Mouse (Mus musculus) Patski (cell line): ENCODE results near the gene P2rx3. TPM values are rescaled to one million over a fixed set of nuclear protein-coding genes. Genes with fewer than 3 reads are reported as not detected.
A peak's percentile ranks its signal among the peaks of the same experiment; 100 is the strongest.

Experiments used
- ATAC-seq: fragments of 100-300 bp; one replicate; pipeline ENCODE4 v1.8.0; 2021
- CTCF ChIA-PET: fragments of 350-600 bp; sonication (Branson Sonifier 250); formaldehyde crosslinking; loops from one replicate; lab custom pipeline; 2022; ENCODE audit warnings: inconsistent platforms; lab: Charles Lee
- POLR2A ChIA-PET: fragments of 350-600 bp; sonication (Branson Sonifier 250); formaldehyde crosslinking; loops from one replicate; lab custom pipeline; 2022; ENCODE audit warnings: antibody characterized with exemption, inconsistent platforms; lab: Charles Lee
- DNase-seq: peaks from one replicate; pipeline ENCODE4 v3.0.0-alpha.2; 2011; ENCODE audit warnings: low read depth, low spot score
- H3K27me3 ChIP-seq: fragments of 371-371 bp; one replicate; pipeline ENCODE4 v1.5.1; 2021
- CTCF ChIP-seq: fragments of 100-300 bp; IDR thresholded peaks from one replicate; pipeline ENCODE4 v1.5.1; 2021
- in situ Hi-C: fragments of 300-500 bp; cut with MboI; formaldehyde crosslinking; loops from 3 replicates; pipeline ENCODE4 v1.11.1; 2018; ENCODE audit warnings: low pct_unique_long_range_greater_than_20kb, mixed read lengths
- polyA plus RNA-seq: library from polyadenylated mRNA; unstranded; gene quantifications from one replicate; pipeline ENCODE4 v1.2.3, GENCODE M21; 2021

P2rx3 gene
- polyA plus RNA-seq, 1 experiment from 2014 or later: 0.27 TPM

DNA sequence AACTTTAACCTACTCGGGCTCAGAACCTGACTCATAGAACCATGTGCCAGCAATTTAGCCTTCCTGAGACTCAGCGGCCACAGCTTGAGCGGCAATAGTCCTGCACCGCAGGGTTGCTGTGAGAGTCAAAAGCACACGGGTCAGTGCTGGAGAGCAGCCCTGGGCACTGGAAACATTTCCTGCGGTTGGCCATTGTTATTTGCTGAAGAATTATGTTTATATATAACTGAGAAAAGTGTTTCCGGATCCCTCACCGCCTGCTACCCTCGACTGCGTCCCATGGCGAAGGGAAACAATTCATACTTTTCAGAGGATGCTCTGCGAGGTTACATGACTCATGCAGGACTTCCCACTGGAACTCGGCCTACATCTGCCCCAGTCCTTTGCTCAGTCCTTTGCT lies 35.8 kb downstream of the P2rx3 start:
- H3K27me3 ChIP-seq: no peaks in the 10 kb centered on the region
- ChIA-PET POLR2A (no interaction called here), CTCF (interaction anchor here (1.5 kb wide), 1 partner anchor 45 kb away, joined by 5 read pairs; no protein-coding TSS in a partner anchor)
- in situ Hi-C loops: no loop called here
- DNase-seq: no peak
- ATAC-seq: no peak
- TF ChIP-seq CTCF: no peak

DNA sequence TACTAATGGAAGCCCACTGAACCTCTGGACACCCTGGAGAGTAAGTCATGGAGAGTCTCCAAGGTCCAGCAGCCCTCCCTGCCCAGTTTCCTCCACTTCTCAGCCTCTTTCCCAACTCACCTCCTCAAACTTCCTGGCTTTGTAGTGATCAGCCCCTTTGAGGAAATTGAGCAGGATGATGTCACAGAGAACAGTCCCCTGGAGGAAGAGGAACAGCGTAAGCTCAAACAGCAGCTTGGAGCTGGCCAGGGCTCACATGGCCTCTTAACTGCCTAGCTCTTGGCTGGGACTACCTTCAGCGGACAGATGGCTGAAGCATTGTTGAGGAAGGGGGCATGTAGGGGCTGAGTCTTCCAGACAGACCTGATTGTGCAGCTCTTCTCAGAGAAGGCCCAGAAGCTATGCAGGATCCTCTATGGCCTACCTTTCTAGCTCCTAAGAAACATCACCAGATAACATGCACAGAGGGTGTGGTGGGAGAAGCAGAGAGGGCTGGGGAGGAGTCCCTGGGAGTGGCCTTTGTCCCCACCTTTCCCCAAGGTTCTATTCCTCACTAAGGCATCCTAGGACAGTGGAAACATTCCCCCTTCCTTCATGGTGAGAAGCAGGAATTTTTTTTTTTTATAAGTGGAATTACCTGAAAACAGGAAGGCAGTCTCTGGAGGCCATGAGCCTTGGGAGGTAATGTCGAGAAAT lies 37.6 kb downstream of the P2rx3 start:
- in situ Hi-C loops: no loop called here
- H3K27me3 ChIP-seq: no peaks in the 10 kb centered on the region
- no peak for TF ChIP-seq CTCF
- no peak for ATAC-seq
- no peak for DNase-seq
- CTCF ChIA-PET: no interaction called here
- POLR2A ChIA-PET: interaction anchor here (0.6 kb wide), 1 partner anchor 263 kb away, joined by 4 read pairs; no protein-coding TSS in a partner anchor

DNA sequence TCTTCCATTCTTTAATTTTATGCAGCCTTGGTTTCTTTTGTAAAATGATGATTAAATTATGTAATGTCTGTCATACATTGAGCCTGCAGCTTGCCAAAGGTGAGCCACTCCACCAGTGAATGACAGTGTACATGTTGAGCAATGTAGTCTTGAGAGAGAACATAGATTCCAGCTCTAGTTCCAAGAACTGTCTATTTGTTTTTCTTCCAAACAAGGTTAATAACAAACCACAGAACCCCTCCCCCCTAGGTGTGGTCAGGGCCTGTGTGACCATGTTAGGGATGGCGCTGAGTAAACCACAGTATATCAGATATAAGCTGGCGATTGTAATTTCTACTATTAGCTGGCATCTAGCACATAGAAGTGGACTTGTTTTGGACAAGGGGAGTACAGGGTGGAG lies 40.9 kb downstream of the P2rx3 start:
- TF ChIP-seq CTCF: no peak
- ChIA-PET POLR2A (no interaction called here), CTCF (no interaction called here)
- H3K27me3 ChIP-seq: no peaks in the 10 kb centered on the region
- no peak for DNase-seq
- in situ Hi-C loops: no loop called here
- ATAC-seq: no peak

DNA sequence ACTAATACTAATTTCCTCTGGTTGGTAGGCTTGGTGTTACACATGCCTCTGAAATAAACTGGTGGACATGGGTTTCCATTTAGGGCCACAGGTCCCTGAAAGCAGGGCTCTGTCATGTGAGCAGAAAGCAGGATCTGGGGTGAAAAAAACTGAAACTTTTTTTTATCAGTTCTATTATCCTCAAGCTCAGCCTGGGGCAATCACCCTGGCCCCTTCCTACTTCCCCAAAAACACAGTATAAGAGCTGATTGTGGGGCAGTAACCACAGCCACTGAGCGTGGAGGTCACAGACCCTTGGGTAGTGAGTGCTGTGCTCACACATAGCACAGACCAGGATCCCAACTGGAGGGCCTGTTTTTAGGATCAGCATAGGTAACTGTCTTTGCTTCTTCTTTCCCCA lies 49.3 kb downstream of the P2rx3 start, which contains the start of gene Prg3:
TSS of gene Prg3 (plus strand) at position 286 of the 400 bp plus-strand sequence.
- no peak for DNase-seq
- H3K27me3 ChIP-seq: peaks cover 28% of the 10 kb centered on the region
- POLR2A ChIA-PET: no interaction called here
- ATAC-seq: no peak
- CTCF ChIA-PET: no interaction called here
- in situ Hi-C loops: no loop called here
- TF ChIP-seq CTCF: no peak

DNA sequence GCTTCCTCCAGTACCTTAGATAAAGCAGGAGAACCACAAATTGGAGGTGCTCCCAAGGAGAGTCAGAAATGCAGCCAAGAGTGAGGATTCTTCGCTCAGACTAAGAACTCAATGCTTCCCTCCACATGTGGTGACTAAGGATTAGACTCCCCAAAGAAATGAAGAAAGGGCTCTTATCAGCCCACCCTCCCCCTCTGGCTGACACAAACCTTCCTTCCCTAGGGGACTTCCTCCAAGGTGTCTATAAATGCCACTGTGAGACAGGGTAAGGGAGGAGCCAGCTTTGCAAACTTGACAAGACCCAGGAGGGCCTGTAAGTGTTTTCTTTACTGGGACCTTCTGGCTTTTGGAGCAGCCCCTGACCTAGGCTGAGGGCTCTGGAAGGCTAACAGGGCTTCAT lies 57.1 kb downstream of the P2rx3 start, which contains the start of gene Prg2:
TSS of gene Prg2 (plus strand) at position 274 of the 400 bp plus-strand sequence.
- CTCF ChIA-PET: no interaction called here
- no peak for ATAC-seq
- TF ChIP-seq CTCF: no peak
- POLR2A ChIA-PET: no interaction called here
- in situ Hi-C loops: no loop called here
- H3K27me3 ChIP-seq: peaks cover 11% of the 10 kb centered on the region
- no peak for DNase-seq

DNA sequence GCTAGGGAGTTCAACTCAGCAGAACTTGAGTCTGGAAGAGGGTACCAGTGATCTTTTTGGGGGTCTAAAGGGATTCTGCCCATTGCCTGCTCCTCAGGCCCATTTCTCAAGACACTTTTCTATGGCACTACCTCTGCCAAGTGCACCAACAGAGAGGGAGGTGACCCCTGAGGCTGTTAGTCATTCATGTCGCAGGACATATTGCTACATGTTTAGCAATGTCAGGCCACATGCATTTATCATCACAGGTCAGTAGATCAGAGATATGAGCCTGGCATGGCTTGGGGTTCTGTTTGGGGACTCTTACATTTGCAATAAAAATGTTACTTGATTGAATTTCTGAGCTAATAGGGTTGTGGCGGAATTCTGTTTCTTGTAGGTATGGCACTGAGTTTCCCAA lies 61.7 kb downstream of the P2rx3 start:
- no peak for DNase-seq
- ChIA-PET POLR2A (no interaction called here), CTCF (no interaction called here)
- peaks cover 25% of the 10 kb centered on the region for H3K27me3 ChIP-seq
- in situ Hi-C loops: no loop called here
- ATAC-seq: no peak
- TF ChIP-seq CTCF: no peak

DNA sequence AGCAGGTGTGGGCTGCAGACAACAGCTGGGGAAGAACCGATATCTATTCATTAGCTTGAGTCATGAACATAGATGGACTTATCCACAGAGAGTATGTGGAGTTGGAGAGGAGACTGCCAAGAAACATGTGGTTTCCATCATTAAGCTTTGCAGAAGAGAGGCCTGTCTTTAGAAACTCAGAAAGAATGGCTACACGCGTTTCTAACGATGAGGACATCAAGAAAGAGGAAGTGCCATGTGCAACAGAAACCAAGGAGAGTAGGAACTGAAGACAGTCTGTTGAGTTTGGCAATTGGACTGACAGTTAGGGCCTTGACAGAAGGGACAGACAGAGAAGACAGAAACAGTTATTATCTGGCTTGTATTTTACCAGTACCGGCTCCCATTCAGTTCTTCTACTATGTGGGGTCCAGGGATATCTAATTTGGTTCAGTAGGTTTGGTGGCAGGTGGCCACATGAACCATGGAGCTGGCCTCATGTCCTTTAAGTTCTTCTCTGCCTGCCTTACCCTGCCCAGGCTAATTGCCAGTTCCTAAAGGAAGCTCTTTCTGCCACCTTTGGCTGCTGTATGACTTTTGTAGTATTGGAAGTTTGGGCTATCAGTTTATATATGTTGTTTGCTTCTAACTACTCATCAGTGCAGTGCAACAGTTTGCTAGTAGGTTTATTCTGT lies 69.8 kb downstream of the P2rx3 start:
- DNase-seq (no peak), ATAC-seq (no peak)
- in situ Hi-C loops: no loop called here
- TF ChIP-seq CTCF: no peak
- POLR2A ChIA-PET: no interaction called here
- peaks cover 17% of the 10 kb centered on the region for H3K27me3 ChIP-seq
- CTCF ChIA-PET: interaction anchor here (1.5 kb wide), 1 partner anchor 11 kb away, joined by 4 read pairs; no protein-coding TSS in a partner anchor

DNA sequence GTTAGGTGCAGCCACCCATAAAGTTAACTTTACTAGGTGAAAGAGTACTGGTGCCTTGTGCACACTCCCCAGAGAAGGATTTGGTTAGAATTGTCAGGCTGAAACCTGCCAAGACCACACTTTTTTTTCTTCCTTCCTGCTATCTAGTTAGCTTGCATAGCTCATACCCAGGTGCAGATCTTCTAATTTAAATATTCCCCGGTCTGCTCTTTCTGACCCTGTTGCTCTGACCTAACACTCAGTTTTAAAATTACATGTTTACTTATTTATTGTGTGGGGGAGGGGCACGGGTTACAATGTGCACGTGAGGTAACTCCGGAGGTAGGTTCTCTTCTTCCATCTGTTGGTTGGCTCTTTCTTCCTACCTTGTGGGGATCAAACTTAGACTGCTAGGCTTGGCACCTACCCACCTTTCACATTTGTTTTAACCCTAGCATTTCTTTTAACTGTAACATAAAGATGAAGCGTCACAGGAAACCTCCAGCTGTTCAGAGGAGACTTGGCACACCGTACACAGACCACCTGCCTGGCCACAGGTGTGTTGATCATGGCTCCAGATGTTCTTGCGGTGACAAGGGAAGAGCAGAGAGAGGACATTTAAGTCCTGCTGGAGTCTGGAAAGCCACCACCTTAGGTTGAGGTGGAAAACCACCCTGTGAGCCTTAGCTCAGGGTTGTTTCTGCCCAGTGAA lies 73.0 kb downstream of the P2rx3 start:
- ChIA-PET POLR2A (no interaction called here), CTCF (no interaction called here)
- in situ Hi-C loops: no loop called here
- peaks cover 1% of the 10 kb centered on the region for H3K27me3 ChIP-seq
- TF ChIP-seq CTCF: no peak
- no peak for DNase-seq
- no peak for ATAC-seq

DNA sequence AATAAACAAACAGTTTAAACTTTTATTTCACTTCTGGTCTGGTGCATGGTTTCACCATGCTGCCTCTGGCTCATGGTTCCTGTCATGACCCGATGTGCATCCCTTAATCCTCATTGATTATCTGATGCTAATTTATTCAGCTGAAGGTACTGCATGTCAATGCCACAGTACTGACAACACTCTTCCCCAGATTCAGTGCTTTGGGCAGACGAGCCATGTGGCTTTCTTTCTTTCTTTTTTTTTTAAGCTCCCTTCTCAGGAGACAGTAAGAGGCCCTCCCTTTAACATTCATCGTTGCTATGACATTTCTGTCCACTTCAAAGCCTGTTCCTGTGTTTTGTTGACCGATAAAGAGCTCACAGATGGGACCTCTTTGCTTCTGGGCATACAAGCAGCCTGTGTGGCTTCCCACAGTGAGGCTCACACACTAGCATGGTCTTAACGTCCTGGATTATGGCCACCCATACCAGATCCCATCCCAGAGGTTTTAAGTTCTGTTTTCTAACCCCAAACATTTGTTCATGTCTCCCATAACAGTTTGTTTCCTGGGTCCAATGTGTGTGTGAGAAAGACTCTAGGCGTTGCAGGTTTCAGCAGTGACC lies 74.3 kb downstream of the P2rx3 start:
- no peaks in the 10 kb centered on the region for H3K27me3 ChIP-seq
- in situ Hi-C loops: no loop called here
- CTCF ChIA-PET: no interaction called here
- ATAC-seq (no peak), DNase-seq (no peak)
- no peak for TF ChIP-seq CTCF
- POLR2A ChIA-PET: no interaction called here

DNA sequence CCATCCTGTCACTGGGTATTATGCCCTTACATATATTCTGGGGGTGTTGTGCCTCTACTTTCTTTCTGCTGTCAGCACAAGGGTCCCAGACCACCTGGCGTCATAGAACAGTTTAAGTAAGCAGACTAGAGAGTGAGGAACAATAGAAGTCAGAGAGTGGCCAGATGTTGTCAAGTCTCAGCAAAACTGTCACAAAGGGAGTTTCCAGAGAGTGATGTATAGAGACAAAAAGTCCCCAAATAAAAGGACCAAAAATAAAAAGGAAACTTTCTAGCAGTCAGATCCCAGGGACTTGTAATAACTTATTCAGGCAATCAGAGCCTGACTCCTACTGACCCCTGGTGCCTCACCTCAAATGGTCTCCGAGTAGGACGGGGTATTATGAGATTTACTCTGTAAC lies 75.4 kb downstream of the P2rx3 start:
- ChIA-PET CTCF (no interaction called here), POLR2A (no interaction called here)
- in situ Hi-C loops: no loop called here
- DNase-seq (no peak), ATAC-seq (no peak)
- H3K27me3 ChIP-seq: no peaks in the 10 kb centered on the region
- peak; percentile 1 for TF ChIP-seq CTCF
